Mouse (Mus musculus) heart, embryonic 13.5 days (tissue): ENCODE results near the gene Hps4. TPM values are rescaled to one million over a fixed set of nuclear protein-coding genes. Genes with fewer than 3 reads are reported as not detected.

Source experiments
- ATAC-seq: fragments of 200-750 bp; cut with Nextera tagmentation; 2 replicates; pipeline ENCODE4 v1.8.0; 2017; ENCODE audit warnings: moderate TSS enrichment; ENCODE audit not compliant: insufficient number of reproducible peaks, low FRiP score, low TSS enrichment; ENCODE audit errors: extremely low read depth
- H3K27ac ChIP-seq: fragments of 300-500 bp; sonication (generic); replicated peaks from 2 replicates; pipeline ENCODE4 v1.5.1; 2015; ENCODE audit warnings: moderate library complexity, mild to moderate bottlenecking, inconsistent platforms
- H3K27me3 ChIP-seq: fragments of 300-500 bp; sonication (generic); replicated peaks from 2 replicates; pipeline ENCODE4 v1.6.1; 2015; ENCODE audit warnings: mild to moderate bottlenecking, inconsistent platforms
- H3K36me3 ChIP-seq: fragments of 300-500 bp; sonication (generic); 2 replicates; pipeline ENCODE4 v1.6.1; 2015; ENCODE audit warnings: mild to moderate bottlenecking, inconsistent platforms
- H3K4me1 ChIP-seq: fragments of 300-500 bp; sonication (generic); 2 replicates; pipeline ENCODE4 v1.6.1; 2015; ENCODE audit warnings: inconsistent platforms
- H3K4me2 ChIP-seq: fragments of 300-500 bp; sonication (generic); 2 replicates; pipeline ENCODE4 v1.6.1; 2015; ENCODE audit warnings: inconsistent platforms, mild to moderate bottlenecking, moderate library complexity
- H3K4me3 ChIP-seq: fragments of 300-500 bp; sonication (generic); 2 replicates; pipeline ENCODE4 v1.5.1; 2015; ENCODE audit warnings: moderate library complexity, mild to moderate bottlenecking, inconsistent platforms
- H3K9ac ChIP-seq: fragments of 300-500 bp; sonication (generic); 2 replicates; pipeline ENCODE4 v1.6.1; 2015; ENCODE audit warnings: inconsistent platforms, mild to moderate bottlenecking, moderate library complexity
- H3K9me3 ChIP-seq: fragments of 300-500 bp; sonication (generic); 2 replicates; pipeline ENCODE4 v1.6.1; 2016; ENCODE audit warnings: inconsistent platforms
- WGBS: fragments of 180-500 bp; shearing (Covaris S2); methylation state at CpG from one replicate; pipeline ENCODE4 v1.1.7; 2015; ENCODE audit warnings: mixed read lengths; 5-methylcytosine and 5-hydroxymethylcytosine counted together
- polyA plus RNA-seq: library from polyadenylated mRNA; unstranded; fragments of >200 nt; fragmentation: Nextera tagmentation; extraction: Ambion mirVana; gene quantifications from 2 replicates; pipeline ENCODE4 v1.2.1, GENCODE M21; 2015

The Hps4 gene
- 18.5 and 19.2 TPM in 2 replicates for polyA plus RNA-seq

DNA sequence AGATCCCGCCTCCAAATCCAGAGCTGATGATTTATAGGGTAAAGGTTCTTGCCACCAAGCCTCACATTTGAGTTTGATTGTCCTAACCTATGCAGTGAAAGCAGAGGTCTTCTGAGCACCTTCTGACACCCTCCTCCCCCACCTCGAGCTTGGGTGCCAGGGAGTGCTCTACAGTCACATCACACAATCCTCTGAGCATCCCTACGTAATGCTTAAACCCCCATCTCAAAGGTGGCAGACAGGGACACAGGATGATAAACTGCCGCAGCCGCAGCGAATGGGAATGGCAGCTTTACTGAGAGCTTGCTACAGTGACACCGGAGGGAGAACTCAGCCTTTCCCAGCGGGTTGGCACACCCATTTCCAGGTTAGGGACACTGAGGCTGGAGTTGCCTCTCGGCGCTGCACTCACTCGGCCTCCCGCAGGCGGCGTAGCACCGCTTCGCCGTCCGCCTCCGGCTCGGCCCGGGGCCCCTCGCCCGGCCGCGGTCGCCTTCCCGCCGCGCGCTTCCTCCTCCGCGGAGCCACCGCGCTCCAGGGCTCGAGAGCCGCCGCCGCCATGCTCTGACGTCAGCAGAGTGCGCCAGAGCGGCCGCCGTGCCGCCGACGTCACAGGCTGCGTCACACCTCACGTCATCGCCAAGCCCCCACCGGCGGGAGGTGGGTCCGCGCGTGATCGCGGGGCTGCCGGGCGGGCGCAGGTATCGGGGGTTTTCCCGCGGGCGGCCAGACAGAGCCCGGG is at the start of gene Hps4, which contains the start of gene Srrd:
Gene Hps4, plus strand, starts transcription at position 621 of the 742 bp plus-strand sequence.
Gene Srrd, minus strand, starts transcription at position 578 of the 742 bp plus-strand sequence.
- H3K9me3 ChIP-seq: no peaks in the 10 kb centered on the region
- H3K4me2 ChIP-seq: peak within 1 kb of the TSS; percentile 86
- ATAC-seq: peak; percentile 60
- peak within 1 kb of the TSS; percentile 93 for H3K9ac ChIP-seq
- H3K27me3 ChIP-seq: no peaks in the 10 kb centered on the region
- peaks cover 53% of the 10 kb centered on the region for H3K36me3 ChIP-seq
- H3K27ac ChIP-seq: peak within 1 kb of the TSS; percentile 21
- peaks cover 20% of the 10 kb centered on the region for H3K4me1 ChIP-seq
- WGBS: 1% methylated on average over 56 of the region's 64 CpGs
- peak within 1 kb of the TSS; percentile 75 for H3K4me3 ChIP-seq

DNA sequence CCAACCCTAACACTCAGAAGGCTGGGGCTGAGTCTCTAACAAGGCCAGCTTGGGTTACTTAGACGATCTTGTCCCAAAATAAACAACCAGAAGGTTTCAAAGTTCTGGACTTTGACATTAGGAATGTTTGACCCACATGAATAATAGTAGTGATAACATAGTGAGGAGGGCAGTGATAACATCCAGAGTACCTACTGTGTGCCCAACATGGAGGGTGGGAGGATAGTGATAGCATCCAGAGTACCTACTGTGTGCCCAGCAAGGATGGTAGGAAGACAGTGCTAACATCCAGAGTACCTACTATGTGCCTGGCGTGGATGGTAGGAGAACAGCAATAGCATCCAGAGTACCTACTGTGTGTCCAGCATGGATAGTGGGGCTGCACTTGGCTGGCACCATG is 49.1 kb upstream of the Hps4 start:
- Histone ChIP-seq H3K4me3 (no peak overlapping the region), H3K9me3 (no peaks in the 10 kb centered on the region), H3K27ac (no peak overlapping the region), H3K27me3 (no peaks in the 10 kb centered on the region), H3K9ac (no peak overlapping the region), H3K4me1 (peaks cover 79% of the 10 kb centered on the region), H3K4me2 (no peak overlapping the region), H3K36me3 (no peaks in the 10 kb centered on the region)
- WGBS: 57% methylated on average over 2 of the region's 2 CpGs
- no peak for ATAC-seq

DNA sequence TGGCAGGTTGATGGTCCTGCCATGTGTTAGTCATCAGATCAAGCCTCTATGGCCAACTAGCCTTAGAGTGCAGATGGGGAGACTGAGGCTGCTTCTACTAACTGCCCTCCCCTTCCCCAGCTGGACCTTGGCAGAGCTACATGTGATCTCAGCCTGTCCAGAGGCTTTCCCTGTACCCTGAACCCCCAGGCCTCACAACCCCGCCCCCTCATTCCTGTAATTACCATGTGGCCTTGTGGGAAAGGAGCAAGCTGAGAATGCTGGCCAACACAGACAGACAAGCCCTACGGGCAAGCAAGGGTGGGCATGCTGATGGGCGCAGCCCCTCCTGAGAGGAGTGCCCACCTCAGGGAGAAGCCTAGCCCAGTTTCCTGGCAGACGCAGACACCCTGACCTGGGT is 48.2 kb upstream of the Hps4 start:
- no peak for ATAC-seq
- H3K27ac ChIP-seq: 0 out of 2 replicates have a peak overlapping the region, but pooled peaks have one; percentile 36
- no peaks in the 10 kb centered on the region for H3K9me3 ChIP-seq
- no peaks in the 10 kb centered on the region for H3K27me3 ChIP-seq
- H3K4me3 ChIP-seq: no peak overlapping the region
- peaks cover 81% of the 10 kb centered on the region for H3K4me1 ChIP-seq
- H3K4me2 ChIP-seq: no peak overlapping the region
- H3K9ac ChIP-seq: no peak overlapping the region
- H3K36me3 ChIP-seq: no peaks in the 10 kb centered on the region
- 73% methylated on average over 4 of the region's 4 CpGs for WGBS

DNA sequence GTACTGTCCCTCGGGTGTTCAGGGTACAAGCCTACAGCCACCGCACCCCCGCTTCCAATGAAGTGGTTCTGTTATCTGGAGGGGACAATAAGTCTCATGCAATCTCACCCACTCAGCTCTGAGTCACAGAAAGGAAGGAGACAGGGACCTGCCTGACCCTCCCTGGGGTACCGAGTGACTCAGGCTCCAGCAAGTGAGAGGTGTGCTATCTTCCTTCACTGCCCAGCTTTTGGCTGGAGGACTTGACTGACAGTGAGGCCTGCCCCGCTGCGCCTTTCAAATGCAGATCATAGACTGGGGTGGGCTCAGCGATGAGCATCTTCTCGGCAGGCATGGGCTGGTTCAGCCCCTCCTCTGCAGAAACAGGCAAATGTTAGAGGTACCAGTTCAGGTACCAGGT is 47.7 kb upstream of the Hps4 start:
- peaks cover 83% of the 10 kb centered on the region for H3K4me1 ChIP-seq
- 33% methylated on average over 8 of the region's 8 CpGs for whole genome bisulfite sequencing
- no peak overlapping the region for H3K4me2 ChIP-seq
- ATAC-seq: no peak
- H3K36me3 ChIP-seq: no peaks in the 10 kb centered on the region
- no peaks in the 10 kb centered on the region for H3K9me3 ChIP-seq
- no peak overlapping the region for H3K9ac ChIP-seq
- H3K27me3 ChIP-seq: no peaks in the 10 kb centered on the region
- no peak overlapping the region for H3K4me3 ChIP-seq
- H3K27ac ChIP-seq: no peak overlapping the region

DNA sequence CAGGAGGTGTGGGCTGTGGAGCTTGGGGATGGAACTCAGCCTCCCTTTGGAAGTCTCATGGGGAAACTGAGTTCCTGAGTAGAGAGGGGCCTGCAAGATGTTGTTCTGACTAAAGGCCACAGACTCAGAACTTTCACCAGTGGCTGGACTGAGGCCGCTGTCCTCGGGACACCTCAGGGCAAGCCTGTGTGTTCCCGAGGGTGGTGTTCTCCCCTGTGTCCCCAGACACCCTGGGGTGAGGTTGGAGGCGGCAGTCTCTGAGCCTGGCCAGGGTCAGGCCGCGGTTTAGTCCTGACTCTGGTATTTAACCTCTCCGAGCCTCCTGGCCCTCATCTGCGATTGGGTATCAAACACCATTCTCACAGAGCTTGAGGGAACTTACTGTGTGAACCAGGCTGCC is 47.3 kb upstream of the Hps4 start:
- no peak overlapping the region for H3K9ac ChIP-seq
- 65% methylated on average over 8 of the region's 8 CpGs for WGBS
- H3K9me3 ChIP-seq: no peaks in the 10 kb centered on the region
- ATAC-seq: no peak
- no peaks in the 10 kb centered on the region for H3K27me3 ChIP-seq
- H3K4me1 ChIP-seq: peaks cover 87% of the 10 kb centered on the region
- H3K36me3 ChIP-seq: no peaks in the 10 kb centered on the region
- H3K27ac ChIP-seq: no peak overlapping the region
- H3K4me3 ChIP-seq: no peak overlapping the region
- no peak overlapping the region for H3K4me2 ChIP-seq

DNA sequence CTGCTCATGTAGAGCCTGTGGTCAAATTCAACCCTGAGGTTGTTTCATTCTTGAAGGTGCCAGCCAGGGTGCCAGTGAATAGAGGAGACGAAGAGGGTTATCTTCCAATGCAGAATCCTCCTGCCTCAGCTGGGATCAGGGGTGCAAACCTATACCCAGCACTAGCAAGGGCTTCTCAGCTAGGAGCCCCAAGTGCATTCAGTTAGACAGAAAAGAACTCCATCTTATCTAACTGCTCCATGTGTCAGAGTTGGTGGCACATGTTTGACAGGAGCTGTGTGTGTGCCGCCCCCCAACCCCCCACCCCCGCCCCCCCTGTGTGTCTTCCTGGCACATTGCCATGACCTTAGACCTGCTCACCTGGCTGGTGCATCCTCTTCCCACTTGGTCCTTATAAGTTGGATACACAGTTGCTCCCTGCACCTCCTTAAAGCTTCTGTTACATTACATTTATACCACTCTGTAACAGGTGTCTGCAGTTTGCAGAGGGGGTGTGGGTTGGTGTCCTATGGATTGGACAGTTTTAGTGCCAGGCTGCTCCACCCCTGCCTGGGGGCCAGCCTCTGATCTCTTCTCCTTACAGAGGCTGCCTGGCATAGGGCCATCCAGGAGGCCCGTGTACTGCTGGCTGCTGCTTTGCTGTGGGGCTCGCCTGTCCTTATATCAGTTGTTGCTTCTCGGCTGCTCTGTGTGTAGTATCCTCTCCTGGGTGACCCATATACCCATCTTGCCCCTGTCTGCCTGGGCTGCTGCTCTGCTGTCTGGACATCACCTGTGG is 46.3 kb upstream of the Hps4 start:
- H3K9ac ChIP-seq: 0 out of 2 replicates have a peak overlapping the region, but pooled peaks have one; percentile 29
- no peaks in the 10 kb centered on the region for H3K27me3 ChIP-seq
- H3K9me3 ChIP-seq: no peaks in the 10 kb centered on the region
- no peaks in the 10 kb centered on the region for H3K36me3 ChIP-seq
- H3K4me3 ChIP-seq: no peak overlapping the region
- ATAC-seq: no peak
- no peak overlapping the region for H3K4me2 ChIP-seq
- peak overlapping the region; percentile 63 for H3K27ac ChIP-seq
- 33% methylated on average over 6 of the region's 6 CpGs for WGBS
- peaks cover 88% of the 10 kb centered on the region for H3K4me1 ChIP-seq

DNA sequence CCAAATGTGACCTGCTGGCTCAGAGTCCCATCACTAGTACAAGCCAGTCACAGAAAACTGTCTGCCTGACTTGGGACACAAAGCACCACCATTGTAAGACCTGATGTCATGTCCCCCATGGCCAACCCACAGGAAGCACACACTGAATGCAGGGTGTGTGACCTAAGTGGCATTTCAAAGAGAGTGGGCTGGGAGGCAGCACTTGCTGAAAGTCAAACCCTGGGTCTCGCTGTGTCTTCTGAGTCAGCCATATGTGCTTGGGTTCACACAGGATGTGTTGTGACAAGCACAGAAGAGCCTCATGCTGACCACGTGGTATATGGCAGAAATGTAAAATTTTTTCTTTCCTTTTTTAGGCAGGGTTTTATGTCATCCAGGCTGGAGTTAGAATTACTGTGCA is 45.6 kb upstream of the Hps4 start:
- H3K4me2 ChIP-seq: no peak overlapping the region
- no peaks in the 10 kb centered on the region for H3K9me3 ChIP-seq
- no peak for ATAC-seq
- H3K9ac ChIP-seq: 0 out of 2 replicates have a peak overlapping the region, but pooled peaks have one; percentile 29
- peaks cover 3% of the 10 kb centered on the region; the same call in 1 of the 2 replicates for H3K36me3 ChIP-seq
- H3K4me1 ChIP-seq: peaks cover 83% of the 10 kb centered on the region
- peak overlapping the region; percentile 63 for H3K27ac ChIP-seq
- 58% methylated on average over 2 of the region's 2 CpGs for WGBS
- no peaks in the 10 kb centered on the region for H3K27me3 ChIP-seq
- no peak overlapping the region for H3K4me3 ChIP-seq

DNA sequence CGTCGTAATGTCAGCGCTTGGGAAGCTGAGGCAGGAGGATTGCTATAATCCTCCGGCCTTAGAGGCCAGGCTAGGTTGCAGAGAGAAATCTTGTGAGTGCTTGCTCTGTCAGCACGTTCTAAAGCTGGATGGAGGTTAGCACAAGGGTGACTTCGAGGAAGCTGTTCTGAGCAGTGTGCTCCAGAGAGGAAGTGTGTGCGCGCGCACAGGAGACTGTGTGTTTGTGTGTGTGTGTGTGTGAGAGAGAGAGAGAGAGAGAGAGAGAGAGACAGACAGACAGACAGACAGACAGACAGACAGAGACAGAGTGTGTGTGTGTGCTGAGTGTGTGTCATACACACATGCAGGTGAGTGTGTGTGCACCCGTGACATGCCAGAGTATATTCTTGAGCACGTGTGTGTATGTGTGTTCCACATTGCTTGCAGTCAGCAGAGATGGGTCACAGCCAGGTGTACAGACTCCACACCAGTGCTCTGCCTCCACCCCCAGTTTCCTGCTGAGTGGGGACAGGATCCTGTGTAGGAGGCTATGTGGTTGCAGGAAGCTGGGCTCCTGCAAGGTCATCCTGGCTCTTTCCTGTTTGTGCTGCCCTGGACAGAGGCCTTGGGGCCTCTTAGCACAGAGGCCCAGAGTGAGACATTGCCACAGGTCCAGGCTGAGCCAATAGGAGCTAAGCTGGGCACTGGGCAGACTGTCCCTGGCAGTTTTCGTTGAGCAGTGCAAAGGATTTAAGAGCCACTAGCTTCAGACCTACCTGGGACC is 44.5 kb upstream of the Hps4 start:
- H3K36me3 ChIP-seq: peaks cover 5% of the 10 kb centered on the region; the same call in 1 of the 2 replicates
- H3K4me3 ChIP-seq: no peak overlapping the region
- 72% methylated on average over 12 of the region's 12 CpGs for WGBS
- no peaks in the 10 kb centered on the region for H3K9me3 ChIP-seq
- H3K4me2 ChIP-seq: no peak overlapping the region
- H3K9ac ChIP-seq: peak overlapping the region; percentile 24; the same call in 1 of the 2 replicates
- ATAC-seq: no peak
- peak overlapping the region; percentile 63 for H3K27ac ChIP-seq
- H3K4me1 ChIP-seq: peaks cover 71% of the 10 kb centered on the region
- no peaks in the 10 kb centered on the region for H3K27me3 ChIP-seq

DNA sequence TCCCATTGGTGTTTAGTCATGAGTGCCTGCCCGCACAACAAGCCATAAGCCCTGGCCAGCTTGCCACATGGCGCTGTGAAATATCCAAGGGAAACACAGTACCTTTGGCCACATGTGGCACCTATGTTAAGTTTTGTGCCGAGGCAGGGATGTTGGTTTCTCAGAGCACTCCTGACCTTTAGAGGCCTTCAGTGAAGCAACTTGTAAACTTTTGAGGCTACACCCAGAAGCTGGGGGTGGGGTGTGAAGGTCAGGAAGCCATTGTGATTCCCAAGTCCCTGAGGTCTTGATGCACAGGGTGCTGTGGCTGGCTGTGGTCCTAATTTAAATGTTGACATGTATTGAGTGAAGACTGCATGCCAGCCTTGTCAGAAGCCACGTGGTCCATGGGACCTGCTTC is 43.5 kb upstream of the Hps4 start:
- H3K4me1 ChIP-seq: peaks cover 62% of the 10 kb centered on the region
- WGBS: 82% methylated on average over 4 of the region's 4 CpGs
- H3K27me3 ChIP-seq: no peaks in the 10 kb centered on the region

DNA sequence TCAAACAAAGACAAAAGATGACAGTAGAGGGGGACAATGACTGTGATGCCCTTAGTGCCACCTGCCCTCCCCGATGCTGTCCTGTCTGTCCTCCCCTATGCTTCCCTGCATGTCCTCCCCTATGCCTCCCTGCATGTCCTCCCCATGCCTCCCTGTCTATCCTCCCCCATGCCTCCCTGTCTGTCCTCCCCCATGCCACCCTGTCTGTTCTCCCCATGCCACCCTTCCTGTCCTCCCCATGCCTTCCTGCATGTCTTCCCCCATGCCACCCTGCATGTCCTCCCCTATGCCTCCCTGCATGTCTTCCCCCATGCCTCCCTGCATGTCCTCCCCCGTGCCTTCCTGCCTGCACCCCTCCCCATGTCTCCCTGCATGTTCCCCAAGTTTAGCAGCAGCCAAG is 42.8 kb upstream of the Hps4 start:
- 69% methylated on average over 2 of the region's 2 CpGs for WGBS
- H3K27ac ChIP-seq: no peak overlapping the region
- H3K27me3 ChIP-seq: no peaks in the 10 kb centered on the region

More for the DNA sequence above, 43.5 kb upstream of the Hps4 start:
- peak overlapping the region; percentile 63 for H3K27ac ChIP-seq
- no peaks in the 10 kb centered on the region for H3K9me3 ChIP-seq
- H3K36me3 ChIP-seq: peaks cover 10% of the 10 kb centered on the region; the same call in 1 of the 2 replicates
- no peak for ATAC-seq
- no peak overlapping the region for H3K9ac ChIP-seq
- no peak overlapping the region for H3K4me2 ChIP-seq
- no peak overlapping the region for H3K4me3 ChIP-seq

More for the DNA sequence above, 42.8 kb upstream of the Hps4 start:
- Histone ChIP-seq H3K9ac (no peak overlapping the region), H3K9me3 (no peaks in the 10 kb centered on the region), H3K36me3 (peaks cover 16% of the 10 kb centered on the region; the same call in 1 of the 2 replicates), H3K4me3 (no peak overlapping the region), H3K4me1 (peaks cover 55% of the 10 kb centered on the region), H3K4me2 (no peak overlapping the region)
- no peak for ATAC-seq
